Mouse (Mus musculus) testis, adult 2 months (tissue): ENCODE data around the gene Cbln3.

Source experiments
- CTCF ChIP-seq: fragments of 200-500 bp; IDR thresholded peaks from 2 replicates; pipeline ENCODE4 v1.5.1; 2012; ENCODE audit warnings: low read depth, mild to moderate bottlenecking, inconsistent platforms, low read length, moderate library complexity; ENCODE audit not compliant: control insufficient read depth, insufficient read depth, insufficient replicate concordance
- POLR2A ChIP-seq: fragments of 200-500 bp; IDR thresholded peaks from 2 replicates; pipeline ENCODE4 v1.6.1; 2012; ENCODE audit warnings: low read depth, mild to moderate bottlenecking, inconsistent platforms, low read length, moderate library complexity; ENCODE audit not compliant: control insufficient read depth

DNA sequence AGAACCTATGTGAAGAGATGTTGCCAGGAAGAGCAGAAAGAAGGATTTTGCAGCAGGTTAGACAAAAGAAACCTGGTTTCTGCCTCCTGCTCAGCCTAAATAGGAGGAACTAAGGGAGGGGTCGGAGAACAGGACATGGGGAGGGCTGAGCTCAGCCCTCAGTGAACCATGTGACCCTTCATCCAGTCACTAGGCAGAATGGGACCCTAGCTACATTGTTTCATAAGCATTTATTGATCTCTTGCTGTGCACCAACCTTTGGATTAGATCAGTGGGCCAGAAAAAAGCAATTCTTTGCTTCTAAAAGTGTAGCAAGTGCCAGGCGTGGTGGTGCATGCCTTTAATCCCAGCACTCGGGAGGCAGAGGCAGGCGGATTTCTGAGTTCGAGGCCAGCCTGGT, 45.9 kb downstream of the Cbln3 start:
- TF ChIP-seq CTCF (no peak), POLR2A (no peak)
